Mouse (Mus musculus): ENCODE data around the gene Igsf9b.

Igsf9b gene

GRCm38 (mm10) chr9:27286859-27287258, 12.1 kb upstream of the Igsf9b start:
- ChIA-PET POLR2A (interaction anchor here in 2 of 4 experiments (0.8 to 1.4 kb wide), 4 partner anchors 14 to 95 kb away, joined by 3 to 5 read pairs (median 5); no protein-coding TSS in a partner anchor), CTCF (interaction anchor here in 3 of 4 experiments (0.6 to 1.7 kb wide), 19 partner anchors 8 to 181 kb away, joined by 3 to 8 read pairs (median 4); no protein-coding TSS in a partner anchor)

GRCm38 (mm10) chr9:27287419-27287818, 11.6 kb upstream of the Igsf9b start:
- POLR2A ChIA-PET, result interaction anchor here in 2 of 4 experiments (0.8 to 1.4 kb wide), 5 partner anchors 13 to 95 kb away, joined by 3 to 5 read pairs (median 5); no protein-coding TSS in a partner anchor
- CTCF ChIA-PET, result interaction anchor here (0.5 to 1.7 kb wide), 32 partner anchors 8 to 193 kb away, joined by 3 to 9 read pairs (median 3); no protein-coding TSS in a partner anchor

- ChIA-PET POLR2A (interaction anchor here in 1 of 4 experiments (1.4 kb wide), 1 partner anchor 12 kb away, joined by 5 read pairs; no protein-coding TSS in a partner anchor), CTCF (interaction anchor here in 2 of 4 experiments (1.0 to 1.5 kb wide), 3 partner anchors 14 to 182 kb away, joined by 3 to 6 read pairs (median 5); no protein-coding TSS in a partner anchor)
These were observed 10.6 kb upstream of the Igsf9b start for GRCm38 (mm10) chr9:27288442-27288841.

GRCm38 (mm10) chr9:27289543-27290308, 9.3 kb upstream of the Igsf9b start:
- ChIA-PET POLR2A (interaction anchor here in 1 of 4 experiments (1.6 kb wide), 1 partner anchor 65 kb away, joined by 4 read pairs; no protein-coding TSS in a partner anchor), CTCF (interaction anchor here in 3 of 4 experiments (0.7 kb wide), 3 partner anchors 65 to 1153 kb away, joined by 3 to 6 read pairs (median 4); no protein-coding TSS in a partner anchor)

GRCm38 (mm10) chr9:27294380-27294779, 4.6 kb upstream of the Igsf9b start:
- POLR2A ChIA-PET, result interaction anchor here in 2 of 4 experiments (0.6 to 1.8 kb wide), 4 partner anchors 13 to 21 kb away, joined by 3 to 5 read pairs (median 4); no protein-coding TSS in a partner anchor

GRCm38 (mm10) chr9:27299286-27300187, 533 bp downstream of the Igsf9b start:
- CTCF ChIA-PET, result interaction anchor here in 3 of 4 experiments (0.6 to 1.1 kb wide), 4 partner anchors 12 to 168 kb away, joined by 3 to 5 read pairs (median 4); no protein-coding TSS in a partner anchor
- POLR2A ChIA-PET, result interaction anchor here (0.7 to 2.1 kb wide), 15 partner anchors 8 to 605 kb away, joined by 3 to 12 read pairs (median 4); no protein-coding TSS in a partner anchor

More at GRCm38 (mm10) chr9:27294380-27294779, 4.6 kb upstream of the Igsf9b start:
- CTCF ChIA-PET, result interaction anchor here in 1 of 4 experiments (0.6 kb wide), 1 partner anchor 599 kb away, joined by 3 read pairs; no protein-coding TSS in a partner anchor

GRCm38 (mm10) chr9:27300188-27300691, 1.2 kb downstream of the Igsf9b start:
- ChIA-PET CTCF (interaction anchor here in 3 of 4 experiments (0.6 to 1.1 kb wide), 4 partner anchors 13 to 169 kb away, joined by 3 to 5 read pairs (median 4); no protein-coding TSS in a partner anchor), POLR2A (interaction anchor here in 2 of 4 experiments (0.8 to 2.0 kb wide), 10 partner anchors 8 to 179 kb away, joined by 3 to 8 read pairs (median 4); no protein-coding TSS in a partner anchor)

- CTCF ChIA-PET, result interaction anchor here in 3 of 4 experiments (1.0 to 1.1 kb wide), 3 partner anchors 13 to 25 kb away, joined by 3 to 5 read pairs (median 3); no protein-coding TSS in a partner anchor
- POLR2A ChIA-PET, result interaction anchor here in 2 of 4 experiments (0.8 to 2.0 kb wide), 10 partner anchors 8 to 180 kb away, joined by 3 to 8 read pairs (median 4); no protein-coding TSS in a partner anchor
These were observed 1.7 kb downstream of the Igsf9b start for GRCm38 (mm10) chr9:27300698-27301097.

- ChIA-PET CTCF (interaction anchor here in 2 of 4 experiments (1.0 to 1.3 kb wide), 1 partner anchor 14 kb away, joined by 3 read pairs; no protein-coding TSS in a partner anchor), POLR2A (interaction anchor here in 2 of 4 experiments (0.6 to 2.0 kb wide), 4 partner anchors 72 to 181 kb away, joined by 4 to 7 read pairs (median 4); no protein-coding TSS in a partner anchor)
These were observed 2.5 kb downstream of the Igsf9b start for GRCm38 (mm10) chr9:27301486-27301885.

GRCm38 (mm10) chr9:27302291-27302690, 3.3 kb downstream of the Igsf9b start:
- POLR2A ChIA-PET, result interaction anchor here in 2 of 4 experiments (0.9 to 1.2 kb wide), 4 partner anchors 17 to 111 kb away, joined by 3 to 4 read pairs (median 4); no protein-coding TSS in a partner anchor
- CTCF ChIA-PET, result interaction anchor here in 2 of 4 experiments (1.0 to 1.3 kb wide), 2 partner anchors 15 kb away, joined by 3 read pairs; no protein-coding TSS in a partner anchor

- ChIA-PET CTCF (interaction anchor here in 1 of 4 experiments (0.7 kb wide), 1 partner anchor 18 kb away, joined by 3 read pairs; no protein-coding TSS in a partner anchor), POLR2A (interaction anchor here in 1 of 4 experiments (0.5 to 0.9 kb wide), 3 partner anchors 16 to 1985 kb away, joined by 3 to 5 read pairs (median 3); no protein-coding TSS in a partner anchor)
These were observed 4.8 kb downstream of the Igsf9b start for GRCm38 (mm10) chr9:27303571-27304484.

GRCm38 (mm10) chr9:27304485-27305102, 5.6 kb downstream of the Igsf9b start:
- POLR2A ChIA-PET, result interaction anchor here in 1 of 4 experiments (0.5 to 0.7 kb wide), 2 partner anchors 17 to 1986 kb away, joined by 3 to 5 read pairs; no protein-coding TSS in a partner anchor
- CTCF ChIA-PET, result interaction anchor here in 1 of 4 experiments (0.7 kb wide), 1 partner anchor 17 kb away, joined by 3 read pairs; no protein-coding TSS in a partner anchor

GRCm38 (mm10) chr9:27305502-27305901, 6.5 kb downstream of the Igsf9b start:
- POLR2A ChIA-PET, result interaction anchor here in 2 of 4 experiments (0.7 to 1.1 kb wide), 2 partner anchors 13 kb away, joined by 3 to 7 read pairs; no protein-coding TSS in a partner anchor
- CTCF ChIA-PET, result interaction anchor here in 2 of 4 experiments (0.6 to 1.2 kb wide), 3 partner anchors 20 to 499 kb away, joined by 3 to 5 read pairs (median 3); partner anchors contain the start of gene Glb1l2 (in 1 of the 2)

GRCm38 (mm10) chr9:27306642-27307041, 7.6 kb downstream of the Igsf9b start:
- ChIA-PET CTCF (interaction anchor here in 1 of 4 experiments (1.2 to 2.5 kb wide), 2 partner anchors 19 kb away, joined by 3 to 8 read pairs; no protein-coding TSS in a partner anchor), POLR2A (interaction anchor here in 2 of 4 experiments (0.6 to 1.7 kb wide), 8 partner anchors 8 to 538 kb away, joined by 3 to 12 read pairs (median 3); partner anchors contain the start of gene Igsf9b (in 1 of the 2))

- ChIA-PET POLR2A (interaction anchor here in 3 of 4 experiments (0.9 to 1.7 kb wide), 12 partner anchors 9 to 186 kb away, joined by 3 to 12 read pairs (median 4); partner anchors contain the start of gene Igsf9b (in 1 of the 3)), CTCF (interaction anchor here in 1 of 4 experiments (2.5 kb wide), 1 partner anchor 20 kb away, joined by 8 read pairs; no protein-coding TSS in a partner anchor)
These were observed 8.3 kb downstream of the Igsf9b start for GRCm38 (mm10) chr9:27307265-27307664.

Data from embryonic stem cell, embryonic (primary cell).